Mouse (Mus musculus) CH12.LX (cell line): ENCODE measurements around the gene Guk1. TPM values are rescaled to one million over a fixed set of nuclear protein-coding genes. Genes with fewer than 3 reads are reported as not detected.

Experiments
- DNase-seq: peaks from one replicate; pipeline ENCODE4 v3.0.0-alpha.2; 2013; ENCODE audit errors: extremely low read depth
- H3K27ac ChIP-seq: 2 replicates; pipeline ENCODE4 v1.5.1; 2012; ENCODE audit warnings: low read depth, mild to moderate bottlenecking, control low read depth, moderate library complexity; ENCODE audit not compliant: insufficient read depth
- H3K27me3 ChIP-seq: replicated peaks from 2 replicates; pipeline ENCODE3; 2012; ENCODE audit warnings: inconsistent platforms
- H3K36me3 ChIP-seq, 2 experiments: replicated peaks in 1 of 2; 2 replicates each; pipeline versions ENCODE3 to v1.6.1; 2012; ENCODE audit warnings: inconsistent platforms in 1 of 2, low read length in 1 of 2, mild to moderate bottlenecking in 1 of 2, mixed read lengths in 1 of 2, moderate library complexity in 1 of 2; ENCODE audit not compliant: control insufficient read depth in 1 of 2, insufficient read depth in 1 of 2
- H3K4me1 ChIP-seq, 2 experiments: 2 replicates each; pipeline ENCODE4 v1.6.1; 2012; ENCODE audit warnings: inconsistent platforms in 1 of 2, moderate library complexity in 1 of 2; ENCODE audit not compliant: insufficient read depth in 2 of 2, control insufficient read depth in 1 of 2
- H3K4me2 ChIP-seq: 2 replicates; pipeline ENCODE4 v1.6.1; 2012; ENCODE audit warnings: low read depth, mild to moderate bottlenecking, control low read depth; ENCODE audit not compliant: poor library complexity, insufficient read depth, severe bottlenecking
- H3K4me3 ChIP-seq, 3 experiments: fragments of 150-350 bp in 1 of 3; sonication (generic) in 1 of 3; replicated peaks in 1 of 3; 2 replicates each; pipeline versions ENCODE3 to v1.5.1; 2011 to 2012; ENCODE audit warnings: low read depth in 2 of 3, low read length in 2 of 3, mild to moderate bottlenecking in 2 of 3, moderate library complexity in 2 of 3, control low read depth in 1 of 3, improper control_type of control experiment in 1 of 3, inconsistent platforms in 1 of 3, mixed read lengths in 1 of 3; ENCODE audit not compliant: poor library complexity in 1 of 3
- H3K79me2 ChIP-seq: replicated peaks from 2 replicates; pipeline ENCODE4 v1.6.1; 2012; ENCODE audit warnings: mild to moderate bottlenecking, moderate library complexity; ENCODE audit not compliant: control insufficient read depth, poor library complexity, insufficient read depth, severe bottlenecking; ENCODE audit errors: extremely low read depth
- H3K9ac ChIP-seq: 2 replicates; pipeline ENCODE4 v1.6.1; 2012; ENCODE audit warnings: low read depth, mild to moderate bottlenecking, control low read depth, moderate library complexity; ENCODE audit not compliant: insufficient read depth
- H3K9me3 ChIP-seq: replicated peaks from 2 replicates; pipeline ENCODE3; 2012; ENCODE audit warnings: low read length, inconsistent platforms, mixed read lengths
- BHLHE40 ChIP-seq: IDR thresholded peaks from 2 replicates; pipeline ENCODE4 v1.6.1; 2011; ENCODE audit warnings: mild to moderate bottlenecking, low read depth, low read length, improper control_type of control experiment
- CHD1 ChIP-seq: IDR thresholded peaks from 2 replicates; pipeline ENCODE4 v1.6.1; 2012; ENCODE audit warnings: low read depth, low read length, improper control_type of control experiment, inconsistent platforms
- CTCF ChIP-seq, 2 experiments: IDR thresholded peaks in 1 of 2; conservative IDR thresholded peaks in 1 of 2; 2 replicates each; pipeline ENCODE4 v1.5.1; 2011 to 2012; ENCODE audit warnings: low read depth in 2 of 2, low read length in 2 of 2, improper control_type of control experiment in 1 of 2, inconsistent platforms in 1 of 2, mild to moderate bottlenecking in 1 of 2, moderate library complexity in 1 of 2
- ELF1 ChIP-seq: IDR thresholded peaks from 2 replicates; pipeline ENCODE4 v1.6.1; 2014; ENCODE audit warnings: low read depth, mild to moderate bottlenecking, inconsistent platforms, low read length, improper control_type of control experiment
- ETS1 ChIP-seq: conservative IDR thresholded peaks from 2 replicates; pipeline ENCODE4 v1.6.1; 2012; ENCODE audit warnings: low read depth, mild to moderate bottlenecking, inconsistent platforms, low read length, improper control_type of control experiment, moderate library complexity
- HCFC1 ChIP-seq: IDR thresholded peaks from 2 replicates; pipeline ENCODE4 v1.6.1; 2012; ENCODE audit warnings: low read depth, mild to moderate bottlenecking, inconsistent platforms, low read length, improper control_type of control experiment
- IRF4 ChIP-seq: IDR thresholded peaks from 2 replicates; pipeline ENCODE4 v1.6.1; 2014; ENCODE audit warnings: low read depth, mild to moderate bottlenecking, inconsistent platforms, low read length, improper control_type of control experiment
- JUN ChIP-seq: IDR thresholded peaks from 2 replicates; pipeline ENCODE4 v1.6.1; 2011; ENCODE audit warnings: low read depth, mild to moderate bottlenecking, low read length, improper control_type of control experiment, moderate library complexity; ENCODE audit not compliant: insufficient read depth
- MAX ChIP-seq: IDR thresholded peaks from 2 replicates; pipeline ENCODE4 v1.6.1; 2011; ENCODE audit warnings: low read length, improper control_type of control experiment
- MAZ ChIP-seq: IDR thresholded peaks from 2 replicates; pipeline ENCODE4 v1.6.1; 2012; ENCODE audit warnings: low read depth, mild to moderate bottlenecking, inconsistent platforms, low read length, improper control_type of control experiment, moderate library complexity
- MXI1 ChIP-seq: IDR thresholded peaks from 2 replicates; pipeline ENCODE4 v1.6.1; 2011; ENCODE audit warnings: mild to moderate bottlenecking, low read depth, low read length, improper control_type of control experiment
- NELFE ChIP-seq: IDR thresholded peaks from 2 replicates; pipeline ENCODE4 v1.6.1; 2011; ENCODE audit warnings: low read depth, low read length, improper control_type of control experiment
- PAX5 ChIP-seq: IDR thresholded peaks from 2 replicates; pipeline ENCODE4 v1.6.1; 2012; ENCODE audit warnings: low read length, inconsistent platforms, mixed read lengths
- POLR2A ChIP-seq: IDR thresholded peaks from 2 replicates; pipeline ENCODE4 v1.6.1; 2011; ENCODE audit warnings: low read depth, mild to moderate bottlenecking, improper control_type of control experiment, low read length
- POLR2AphosphoS2 ChIP-seq: IDR thresholded peaks from 2 replicates; pipeline ENCODE4 v1.6.1; 2011; ENCODE audit warnings: low read depth, low read length, improper control_type of control experiment
- RAD21 ChIP-seq: IDR thresholded peaks from 2 replicates; pipeline ENCODE4 v1.6.1; 2011; ENCODE audit warnings: low read depth, mild to moderate bottlenecking, low read length, improper control_type of control experiment, moderate library complexity
- RCOR1 ChIP-seq: conservative IDR thresholded peaks from 2 replicates; pipeline ENCODE4 v1.6.1; 2012; ENCODE audit warnings: low read depth, mild to moderate bottlenecking, inconsistent platforms, low read length, improper control_type of control experiment
- SMC3 ChIP-seq: IDR thresholded peaks from 2 replicates; pipeline ENCODE4 v1.6.1; 2011; ENCODE audit warnings: low read depth, low read length, improper control_type of control experiment
- TBP ChIP-seq: conservative IDR thresholded peaks from 2 replicates; pipeline ENCODE4 v1.6.1; 2011; ENCODE audit warnings: low read depth, low read length, improper control_type of control experiment
- TCF12 ChIP-seq: IDR thresholded peaks from 2 replicates; pipeline ENCODE4 v1.6.1; 2014; ENCODE audit warnings: low read depth, mild to moderate bottlenecking, inconsistent platforms, low read length, improper control_type of control experiment
- UBTF ChIP-seq: IDR thresholded peaks from 2 replicates; pipeline ENCODE4 v1.6.1; 2012; ENCODE audit warnings: low read depth, mild to moderate bottlenecking, inconsistent platforms, low read length, improper control_type of control experiment, moderate library complexity
- USF2 ChIP-seq: conservative IDR thresholded peaks from 2 replicates; pipeline ENCODE4 v1.6.1; 2011; ENCODE audit warnings: low read depth, low read length, improper control_type of control experiment
- ZC3H11A ChIP-seq: IDR thresholded peaks from 2 replicates; pipeline ENCODE4 v1.6.1; 2012; ENCODE audit warnings: low read depth, mild to moderate bottlenecking, inconsistent platforms, low read length, improper control_type of control experiment
- ZMIZ1 ChIP-seq: IDR thresholded peaks from 2 replicates; pipeline ENCODE4 v1.6.1; 2012; ENCODE audit warnings: low read depth, mild to moderate bottlenecking, inconsistent platforms, low read length, improper control_type of control experiment
- ZNF384 ChIP-seq: IDR thresholded peaks from 2 replicates; pipeline ENCODE4 v1.6.1; 2012; ENCODE audit warnings: low read depth, low read length, improper control_type of control experiment, inconsistent platforms
- dilution Hi-C: fragments of 300-500 bp; cut with MboI; formaldehyde crosslinking; loops from 2 replicates; pipeline ENCODE4 v1.14.3; 2020; ENCODE audit warnings: low sequenced_read_pairs; ENCODE audit not compliant: extremely low pct_unique_long_range_greater_than_20kb, extremely low pct_ligation_motif_present
- in situ Hi-C: fragments of 300-500 bp; cut with MboI; formaldehyde crosslinking; loops from 3 replicates; pipeline ENCODE4 v1.14.3; 2019; ENCODE audit warnings: low sequenced_read_pairs, low pct_ligation_motif_present, low pct_unique_long_range_greater_than_20kb, mixed read lengths
- polyA plus RNA-seq: library from polyadenylated mRNA; unstranded; fragments of >175 nt; gene quantifications from 2 replicates; pipeline ENCODE4 v1.2.1, GENCODE M21; 2012; ENCODE audit warnings: low read depth; ENCODE audit not compliant: insufficient read length
- total RNA-seq, 2 experiments: library from RNA; depleted of rRNA; stranded (reverse); fragments of 300-350 nt in 1 of 2; fragments of >200 nt in 1 of 2; gene quantifications; 2 replicates each; pipeline ENCODE4 v1.2.3; 2012 to 2014

Gene Guk1
- total RNA-seq (2012; rRNA removed) (148 and 149 TPM in 2 replicates), total RNA-seq (2014; rRNA removed) (130 and 148 TPM in 2 replicates), polyA plus RNA-seq (111 and 139 TPM in 2 replicates)

DNA sequence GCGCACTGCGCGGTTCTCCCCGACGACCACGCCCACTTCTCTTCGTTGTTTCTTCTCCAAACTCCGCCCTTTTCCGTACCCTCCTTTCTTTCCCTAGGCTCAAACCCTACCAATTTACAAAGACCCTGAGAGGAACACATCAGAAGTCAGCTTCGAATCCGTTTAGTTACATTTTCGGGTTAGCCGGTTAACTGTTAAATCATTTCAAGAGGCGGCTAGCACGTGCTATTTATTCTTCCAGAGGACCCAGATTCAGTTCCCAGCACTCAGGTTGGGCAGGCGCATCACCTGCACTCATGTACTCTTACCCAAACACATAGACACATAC, at the start of gene Guk1:
TSS of gene Guk1 (minus strand) at position 154 of the 328 bp plus-strand sequence.
- in situ Hi-C loops: no loop called here
- DNase-seq: no peak
- TF ChIP-seq ZC3H11A: no peak
- no peak for TF ChIP-seq CTCF (conservative IDR thresholded peaks at IDR 0.05 in 1 of 2, IDR thresholded peaks at IDR 0.05 in 1 of 2; ENCODE audit: low read depth in 2 of 2, low read length in 2 of 2)
- no peak for TF ChIP-seq TCF12
- TF ChIP-seq PAX5: no peak
- peak; percentile 46; the same call in 1 of the 2 replicates for TF ChIP-seq BHLHE40
- TF ChIP-seq RCOR1: no peak
- TF ChIP-seq TBP: 0 out of 2 replicates have a peak, but pooled peaks have one; percentile 32
- TF ChIP-seq, all 38 proteins: peak for 2
- Histone ChIP-seq H3K4me2 (peak within 1 kb of the TSS; percentile 58), H3K36me3 (peaks cover 0 to 28% of the 10 kb centered on the region in 2 experiments), H3K9ac (peak within 1 kb of the TSS; percentile 80), H3K9me3 (no peaks in the 10 kb centered on the region), H3K4me3 (peak within 1 kb of the TSS; percentile 73 to 98 (median 86)), H3K27me3 (no peaks in the 10 kb centered on the region), H3K4me1 (peaks cover 13 to 36% of the 10 kb centered on the region in 2 experiments), H3K79me2 (no peaks in the 10 kb centered on the region), H3K27ac (peak within 1 kb of the TSS; percentile 35)
- dilution Hi-C loops: no loop called here

DNA sequence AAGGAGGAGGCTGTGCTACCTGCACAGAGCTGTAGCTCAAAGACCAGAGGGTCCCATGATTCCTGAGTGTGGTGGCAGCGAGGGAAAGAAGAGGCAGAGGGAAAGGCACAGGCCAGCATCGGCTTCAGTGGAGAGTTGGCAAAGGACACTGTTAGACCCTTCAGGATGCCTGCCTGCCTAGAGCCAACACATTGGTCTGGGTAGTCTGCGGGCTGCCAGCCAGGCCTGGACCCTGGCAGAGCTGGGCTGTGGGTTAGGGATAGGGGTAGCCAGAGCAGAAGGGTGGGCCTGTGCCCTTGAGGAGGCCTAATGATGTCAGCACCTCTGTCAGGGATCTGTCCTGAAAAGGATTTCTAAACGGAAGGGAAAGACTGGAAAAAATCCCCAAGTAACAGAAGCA, 47.8 kb upstream of the Guk1 start:
- H3K4me2 ChIP-seq: no peak overlapping the region
- no peaks in the 10 kb centered on the region for H3K36me3 ChIP-seq
- H3K79me2 ChIP-seq: no peaks in the 10 kb centered on the region
- dilution Hi-C loops: no loop called here
- DNase-seq: no peak
- in situ Hi-C loops: no loop called here
- no peak overlapping the region for H3K4me3 ChIP-seq
- peaks cover 79% of the 10 kb centered on the region for H3K27me3 ChIP-seq
- no peak overlapping the region for H3K9ac ChIP-seq
- H3K4me1 ChIP-seq: peaks cover 0 to 18% of the 10 kb centered on the region in 2 experiments; a peak in 2 of 4 replicates
- TF ChIP-seq ZNF384 (no peak), USF2 (no peak)
- no peak overlapping the region for H3K27ac ChIP-seq
- no peaks in the 10 kb centered on the region for H3K9me3 ChIP-seq

DNA sequence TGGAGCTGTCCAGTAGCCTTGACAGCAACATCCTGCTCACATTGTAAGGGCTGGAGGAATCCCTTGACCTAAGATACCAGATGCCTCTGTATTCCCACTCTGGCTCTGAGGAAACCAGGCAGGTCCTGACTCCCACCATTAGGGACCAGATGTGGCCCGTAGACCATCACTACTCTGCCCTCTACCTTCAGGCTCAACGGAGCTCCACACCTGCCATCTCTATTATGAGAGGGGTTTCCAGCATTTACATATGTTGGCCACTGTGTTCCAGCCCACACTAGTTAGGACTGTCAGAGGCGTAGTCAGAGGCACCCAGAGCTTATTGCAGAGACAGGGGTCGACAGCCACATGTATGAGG, 47.4 kb upstream of the Guk1 start:
- in situ Hi-C loops (no loop called here), dilution Hi-C loops (no loop called here)
- H3K27me3 ChIP-seq: peaks cover 75% of the 10 kb centered on the region

More for the DNA sequence above, 47.4 kb upstream of the Guk1 start:
- H3K9ac ChIP-seq: no peak overlapping the region
- no peak overlapping the region for H3K27ac ChIP-seq
- no peak for DNase-seq
- H3K4me1 ChIP-seq: peaks cover 0 to 18% of the 10 kb centered on the region in 2 experiments; a peak in 2 of 4 replicates
- no peak overlapping the region for H3K4me3 ChIP-seq
- no peak for TF ChIP-seq NELFE
- no peak for TF ChIP-seq IRF4
- no peak for TF ChIP-seq RAD21
- no peak for TF ChIP-seq TBP
- no peak for TF ChIP-seq ELF1
- no peak for TF ChIP-seq BHLHE40
- no peak for TF ChIP-seq SMC3
- no peak for TF ChIP-seq ZMIZ1
- no peak for TF ChIP-seq UBTF
- TF ChIP-seq ETS1: no peak
- no peak for TF ChIP-seq POLR2A
- no peak for TF ChIP-seq MXI1
- no peak for TF ChIP-seq JUN
- no peak for TF ChIP-seq MAZ
- no peak for TF ChIP-seq POLR2AphosphoS2
- no peak for TF ChIP-seq RCOR1
- TF ChIP-seq CHD1: no peak
- no peak for TF ChIP-seq HCFC1
- TF ChIP-seq MAX: no peak
- H3K4me2 ChIP-seq: 0 out of 2 replicates have a peak overlapping the region, but pooled peaks have one; percentile 0
- H3K79me2 ChIP-seq: no peaks in the 10 kb centered on the region
- no peaks in the 10 kb centered on the region for H3K36me3 ChIP-seq
- H3K9me3 ChIP-seq: no peaks in the 10 kb centered on the region
